Mouse (Mus musculus) heart, embryonic 11.5 days (tissue): ENCODE measurements around the gene Lrrk1. TPM values are rescaled to one million over a fixed set of nuclear protein-coding genes. Genes with fewer than 3 reads are reported as not detected.

ENCODE experiments used
- ATAC-seq: fragments of 200-750 bp; cut with Nextera tagmentation; replicated peaks from 2 replicates; pipeline ENCODE4 v1.8.0; 2017; ENCODE audit warnings: moderate library complexity; ENCODE audit not compliant: insufficient number of reproducible peaks, low FRiP score, low TSS enrichment
- H3K27ac ChIP-seq: fragments of 300-500 bp; sonication (generic); 2 replicates; pipeline ENCODE4 v1.5.1; 2014; ENCODE audit warnings: mild to moderate bottlenecking, low read depth, low read length
- H3K27me3 ChIP-seq: fragments of 300-500 bp; sonication (generic); 2 replicates; pipeline ENCODE4 v1.6.1; 2014; ENCODE audit warnings: mild to moderate bottlenecking, low read length, mixed read lengths; ENCODE audit not compliant: control insufficient read depth, insufficient read depth
- H3K36me3 ChIP-seq: fragments of 300-500 bp; sonication (generic); 2 replicates; pipeline ENCODE4 v1.6.1; 2014; ENCODE audit warnings: mild to moderate bottlenecking, low read length, moderate library complexity, mixed read lengths; ENCODE audit not compliant: control insufficient read depth, insufficient read depth
- H3K4me1 ChIP-seq: fragments of 300-500 bp; sonication (generic); 2 replicates; pipeline ENCODE4 v1.6.1; 2014; ENCODE audit warnings: low read length; ENCODE audit not compliant: control insufficient read depth, insufficient read depth
- H3K4me2 ChIP-seq: fragments of 300-500 bp; sonication (generic); 2 replicates; pipeline ENCODE4 v1.6.1; 2014; ENCODE audit warnings: mild to moderate bottlenecking, moderate library complexity
- H3K4me3 ChIP-seq: fragments of 300-500 bp; sonication (generic); 2 replicates; pipeline ENCODE4 v1.5.1; 2014; ENCODE audit warnings: low read depth, low read length
- H3K9ac ChIP-seq: fragments of 300-500 bp; sonication (generic); 2 replicates; pipeline ENCODE4 v1.6.1; 2014; ENCODE audit warnings: mild to moderate bottlenecking, low read depth, low read length, moderate library complexity
- H3K9me3 ChIP-seq: fragments of 300-500 bp; sonication (generic); replicated peaks from 2 replicates; pipeline ENCODE4 v1.6.1; 2016; ENCODE audit warnings: low read length; ENCODE audit not compliant: control insufficient read depth
- WGBS: fragments of 180-500 bp; shearing (Covaris S2); extraction: QIAGEN DNeasy Blood & Tissue Kit; methylation state at CpG from one replicate; pipeline ENCODE4 v1.1.7; 2014; ENCODE audit not compliant: insufficient replicate concordance; 5-methylcytosine and 5-hydroxymethylcytosine counted together
- polyA plus RNA-seq: library from polyadenylated mRNA; unstranded; fragments of >200 nt; fragmentation: Nextera tagmentation; extraction: Ambion mirVana; gene quantifications from 2 replicates; pipeline ENCODE4 v1.2.1, GENCODE M21; 2014

The Lrrk1 gene
- polyA plus RNA-seq, 1 experiment from 2014 or later: 6.3 TPM

DNA sequence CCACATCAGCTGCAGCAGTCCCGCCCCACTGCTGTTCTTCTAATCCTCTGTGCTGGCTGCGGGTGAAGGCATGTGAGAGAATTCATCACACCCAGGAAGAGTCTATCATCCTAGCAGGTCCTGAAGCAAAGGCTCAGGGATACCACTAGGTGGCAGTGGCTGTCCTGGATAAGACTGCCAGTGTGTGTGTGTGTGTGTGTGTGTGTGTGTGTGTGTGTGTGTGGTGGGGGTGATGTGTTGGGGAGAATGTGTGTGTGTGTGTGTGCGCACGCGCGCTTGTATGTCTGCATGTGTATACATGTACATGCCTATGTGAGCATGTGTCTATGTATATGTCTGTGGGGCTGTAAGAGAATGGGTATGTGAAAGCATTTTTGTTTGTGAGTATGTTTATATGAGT is 21.3 kb upstream of the Lrrk1 start:
- 70% methylated on average over 6 of the region's 6 CpGs for WGBS
- H3K4me3 ChIP-seq: no peak overlapping the region
- ATAC-seq: no peak

DNA sequence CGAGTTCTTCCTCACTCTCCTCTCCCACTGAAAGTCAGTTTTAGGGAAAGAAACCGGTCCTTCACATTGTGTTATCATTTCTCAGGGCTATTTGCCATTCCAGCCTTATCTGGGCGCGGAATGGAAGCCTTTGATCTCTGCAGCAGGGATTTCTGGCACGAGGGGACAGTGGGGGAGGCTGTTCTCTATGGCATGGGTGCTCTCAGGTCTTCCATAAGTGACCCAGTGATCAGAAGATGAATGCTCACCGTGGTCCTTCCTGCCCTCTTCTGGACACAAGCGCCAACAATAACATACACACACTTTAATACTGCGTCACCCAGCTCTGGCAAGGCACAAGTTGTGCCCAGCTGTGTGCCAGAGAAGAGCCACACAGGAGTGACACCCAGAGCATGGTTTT is 18.8 kb upstream of the Lrrk1 start:
- no peak for ATAC-seq
- H3K4me3 ChIP-seq: no peak overlapping the region
- H3K36me3 ChIP-seq: no peaks in the 10 kb centered on the region
- no peaks in the 10 kb centered on the region for H3K9me3 ChIP-seq
- no peak overlapping the region for H3K27ac ChIP-seq
- peaks cover 15% of the 10 kb centered on the region for H3K4me1 ChIP-seq
- H3K9ac ChIP-seq: no peak overlapping the region
- H3K4me2 ChIP-seq: no peak overlapping the region
- H3K27me3 ChIP-seq: 0 out of 2 replicates have a peak, but pooled peaks cover 3% of the 10 kb centered on the region
- WGBS: 33% methylated on average over 8 of the region's 8 CpGs

More for the DNA sequence above, 21.3 kb upstream of the Lrrk1 start:
- Histone ChIP-seq H3K4me1 (peaks cover 23% of the 10 kb centered on the region), H3K27me3 (0 out of 2 replicates have a peak, but pooled peaks cover 3% of the 10 kb centered on the region), H3K9me3 (no peaks in the 10 kb centered on the region), H3K4me2 (no peak overlapping the region), H3K9ac (no peak overlapping the region), H3K36me3 (no peaks in the 10 kb centered on the region), H3K27ac (no peak overlapping the region)

DNA sequence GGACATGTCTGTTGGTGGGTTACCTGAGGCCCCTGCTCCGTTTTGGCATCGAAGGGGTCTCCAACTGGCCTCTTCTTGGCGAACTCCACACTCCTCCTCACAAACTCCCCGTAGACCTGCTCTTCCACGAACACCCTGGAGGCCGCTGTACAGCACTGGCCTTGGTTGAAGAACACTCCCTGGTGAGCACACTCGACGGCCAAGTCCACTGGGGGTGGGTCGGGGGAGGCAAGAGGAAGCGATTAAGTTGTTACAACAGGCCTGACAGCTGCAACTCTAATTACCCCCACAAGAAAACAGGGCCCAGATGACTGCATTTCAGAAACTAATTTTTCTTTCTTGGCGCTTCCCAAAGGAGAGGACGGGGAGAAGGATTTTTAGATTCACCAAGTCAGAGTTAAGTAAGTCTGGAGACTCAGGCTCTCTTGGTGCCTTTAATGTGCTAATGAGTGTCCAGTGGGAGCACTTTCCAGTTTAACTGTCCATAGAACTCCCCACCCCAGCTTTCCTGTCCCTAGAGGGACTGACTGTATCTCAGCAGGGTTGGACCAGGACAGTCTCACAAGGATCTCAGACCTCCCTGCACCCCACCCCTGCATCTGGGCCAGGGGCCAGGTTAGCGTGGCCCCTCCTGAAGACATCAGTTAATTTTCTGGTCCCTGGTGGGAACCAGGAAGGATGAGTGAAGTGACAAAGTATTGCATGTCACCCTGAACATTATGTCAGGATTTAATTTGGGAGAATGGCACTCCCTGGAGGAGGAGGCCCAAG is 18.0 kb upstream of the Lrrk1 start:
- Histone ChIP-seq H3K4me1 (peaks cover 15% of the 10 kb centered on the region), H3K4me2 (no peak overlapping the region), H3K9me3 (no peaks in the 10 kb centered on the region), H3K36me3 (no peaks in the 10 kb centered on the region), H3K27ac (no peak overlapping the region), H3K9ac (no peak overlapping the region), H3K4me3 (no peak overlapping the region), H3K27me3 (0 out of 2 replicates have a peak, but pooled peaks cover 1% of the 10 kb centered on the region)
- ATAC-seq: no peak
- WGBS: 60% methylated on average over 13 of the region's 13 CpGs

DNA sequence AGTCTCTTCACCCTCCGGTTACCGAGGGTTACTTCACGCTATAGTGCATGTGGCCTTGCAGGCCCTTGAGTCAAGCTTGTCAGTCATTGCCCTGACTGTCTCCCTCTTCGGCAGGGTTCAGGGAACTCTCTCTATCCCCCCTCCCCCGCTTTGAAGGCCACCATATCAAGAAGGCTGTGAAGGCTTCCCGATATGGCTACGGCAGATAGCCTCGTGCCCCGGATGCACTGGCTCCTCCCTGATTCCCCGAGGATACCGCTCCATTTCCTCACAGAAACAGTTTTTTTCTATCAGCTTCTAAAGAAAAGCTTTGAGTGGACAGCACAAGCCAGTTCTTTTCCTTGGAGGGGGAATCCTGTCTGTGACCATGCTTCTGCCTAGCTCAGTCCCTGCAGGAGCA is 17.4 kb upstream of the Lrrk1 start:
- no peak overlapping the region for H3K27ac ChIP-seq
- H3K9me3 ChIP-seq: no peaks in the 10 kb centered on the region
- no peaks in the 10 kb centered on the region for H3K27me3 ChIP-seq
- 18% methylated on average over 11 of the region's 11 CpGs for WGBS
- H3K4me1 ChIP-seq: peaks cover 15% of the 10 kb centered on the region
- no peak overlapping the region for H3K4me2 ChIP-seq
- no peaks in the 10 kb centered on the region for H3K36me3 ChIP-seq
- H3K4me3 ChIP-seq: no peak overlapping the region
- no peak overlapping the region for H3K9ac ChIP-seq
- no peak for ATAC-seq

DNA sequence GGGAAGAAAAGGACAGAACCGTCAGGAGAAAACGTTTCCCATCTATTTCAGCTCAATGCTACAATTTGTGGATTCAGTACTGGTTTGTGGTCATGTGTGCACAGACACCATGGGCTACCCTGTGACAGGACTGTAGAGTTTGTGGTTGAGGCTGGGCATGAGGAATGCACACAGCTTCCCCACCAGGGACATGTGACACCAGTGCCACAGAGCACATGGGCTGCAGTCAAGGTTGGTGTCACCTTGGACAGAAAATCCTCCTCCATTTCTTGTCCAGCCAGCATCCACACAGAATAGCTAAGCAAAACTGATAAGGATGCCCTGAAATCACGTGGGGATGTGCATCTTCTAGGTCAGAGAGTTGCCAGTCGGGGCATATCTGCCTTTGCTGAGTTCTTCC is 16.7 kb upstream of the Lrrk1 start:
- WGBS: 69% methylated on average over 4 of the region's 4 CpGs
- Histone ChIP-seq H3K4me2 (no peak overlapping the region), H3K4me1 (peaks cover 15% of the 10 kb centered on the region), H3K4me3 (no peak overlapping the region), H3K27me3 (no peaks in the 10 kb centered on the region), H3K36me3 (no peaks in the 10 kb centered on the region), H3K27ac (no peak overlapping the region), H3K9me3 (no peaks in the 10 kb centered on the region), H3K9ac (no peak overlapping the region)
- ATAC-seq: no peak

DNA sequence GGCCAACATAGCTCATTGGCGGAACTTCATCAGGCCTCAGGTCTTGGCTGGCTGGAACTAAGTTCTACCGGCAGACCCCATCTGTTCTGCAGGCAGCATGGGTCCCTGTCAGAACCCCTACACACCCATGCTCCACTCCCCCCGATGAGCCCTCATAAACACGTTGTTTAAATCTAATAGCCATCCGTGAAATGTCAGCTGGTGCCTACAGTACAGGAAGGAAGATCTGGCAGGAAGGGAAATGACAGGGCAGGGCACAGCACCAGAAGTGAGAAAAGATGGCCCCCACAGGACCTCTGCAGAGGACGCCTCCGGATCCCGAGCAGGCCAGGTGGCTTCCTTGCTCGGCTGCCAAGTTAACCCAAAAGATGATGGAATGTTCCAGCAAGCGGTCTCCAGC is 16.0 kb upstream of the Lrrk1 start:
- peaks cover 15% of the 10 kb centered on the region for H3K4me1 ChIP-seq
- no peaks in the 10 kb centered on the region for H3K27me3 ChIP-seq
- H3K4me2 ChIP-seq: no peak overlapping the region
- WGBS: 54% methylated on average over 10 of the region's 10 CpGs
- no peaks in the 10 kb centered on the region for H3K36me3 ChIP-seq
- H3K9ac ChIP-seq: no peak overlapping the region
- no peak for ATAC-seq
- no peaks in the 10 kb centered on the region for H3K9me3 ChIP-seq
- H3K27ac ChIP-seq: no peak overlapping the region
- no peak overlapping the region for H3K4me3 ChIP-seq

DNA sequence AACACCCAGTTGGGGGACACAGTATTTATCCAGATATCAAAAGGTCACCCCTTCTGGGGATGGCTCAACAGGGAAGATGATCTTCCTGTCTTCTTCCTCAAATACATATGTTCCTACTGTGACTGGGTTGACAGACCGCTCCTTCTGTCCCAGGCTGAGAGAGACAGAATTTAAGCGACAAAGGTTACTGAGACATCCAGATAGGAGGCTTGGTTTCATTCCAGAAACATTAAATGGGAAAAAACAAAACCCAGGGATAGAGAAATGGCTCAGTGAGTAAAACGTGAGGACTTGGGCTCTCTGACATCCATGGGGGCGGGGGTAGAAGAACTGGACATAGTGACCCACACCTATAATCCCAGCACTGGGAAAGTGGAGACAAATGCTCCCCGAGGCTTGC is 14.7 kb upstream of the Lrrk1 start:
- no peak overlapping the region for H3K4me3 ChIP-seq
- no peaks in the 10 kb centered on the region for H3K36me3 ChIP-seq
- H3K9ac ChIP-seq: no peak overlapping the region
- no peak overlapping the region for H3K4me2 ChIP-seq
- no peaks in the 10 kb centered on the region for H3K27me3 ChIP-seq
- no peak for ATAC-seq
- 84% methylated on average over 5 of the region's 5 CpGs for WGBS
- H3K9me3 ChIP-seq: no peaks in the 10 kb centered on the region
- H3K4me1 ChIP-seq: peaks cover 15% of the 10 kb centered on the region
- H3K27ac ChIP-seq: no peak overlapping the region

DNA sequence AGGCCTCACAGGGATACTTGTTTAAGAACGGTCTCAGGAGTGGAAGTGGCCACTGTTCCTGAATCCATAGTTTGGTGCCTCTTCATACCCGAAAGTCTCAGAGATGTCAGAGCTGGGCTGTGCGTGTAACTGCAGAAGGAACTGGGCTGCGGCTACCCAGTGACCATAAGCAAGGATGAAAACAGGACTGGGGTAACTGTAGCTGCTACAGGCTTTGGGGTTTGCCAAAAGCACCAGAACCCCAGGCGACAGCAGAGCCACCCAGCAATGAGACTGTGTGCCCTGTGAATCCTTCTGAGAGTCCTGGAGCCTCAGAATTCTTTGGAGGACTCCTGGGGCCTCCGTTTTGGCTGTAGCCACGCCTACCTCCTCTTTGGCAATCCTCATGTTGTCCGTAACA is 13.5 kb upstream of the Lrrk1 start:
- no peak overlapping the region for H3K4me3 ChIP-seq
- H3K36me3 ChIP-seq: no peaks in the 10 kb centered on the region
- 63% methylated on average over 8 of the region's 8 CpGs for WGBS
- ATAC-seq: no peak
- H3K4me1 ChIP-seq: peaks cover 13% of the 10 kb centered on the region
- H3K4me2 ChIP-seq: no peak overlapping the region
- H3K9ac ChIP-seq: no peak overlapping the region
- H3K9me3 ChIP-seq: no peaks in the 10 kb centered on the region
- H3K27me3 ChIP-seq: no peaks in the 10 kb centered on the region
- no peak overlapping the region for H3K27ac ChIP-seq

DNA sequence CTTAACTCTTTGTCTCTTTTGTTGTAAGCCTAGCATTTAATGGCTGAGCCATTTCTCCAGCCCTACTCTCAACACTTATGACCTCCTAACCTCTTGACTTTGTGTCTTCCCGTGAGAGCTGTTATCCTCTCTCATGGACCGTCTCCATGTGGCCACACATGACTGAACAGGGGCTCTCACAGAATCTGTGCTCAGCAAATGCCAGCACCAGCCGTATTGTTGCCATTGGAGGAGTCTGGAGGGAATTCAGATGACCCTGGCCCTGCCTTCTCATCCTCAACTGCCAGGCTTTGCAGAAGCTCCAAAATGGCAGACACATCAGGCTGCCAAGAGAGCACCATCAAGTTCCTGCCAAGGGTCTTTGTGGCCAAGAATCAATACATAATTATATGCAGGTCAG is 9.1 kb upstream of the Lrrk1 start:
- H3K36me3 ChIP-seq: no peaks in the 10 kb centered on the region
- H3K4me1 ChIP-seq: no peaks in the 10 kb centered on the region
- no peak overlapping the region for H3K27ac ChIP-seq
- 67% methylated on average over 3 of the region's 3 CpGs for whole genome bisulfite sequencing
- no peaks in the 10 kb centered on the region for H3K9me3 ChIP-seq
- no peak overlapping the region for H3K4me3 ChIP-seq
- no peaks in the 10 kb centered on the region for H3K27me3 ChIP-seq
- no peak overlapping the region for H3K9ac ChIP-seq
- no peak overlapping the region for H3K4me2 ChIP-seq
- no peak for ATAC-seq
